Mouse (Mus musculus) kidney, embryonic 16.5 days (tissue): ENCODE results near the gene Zscan2. TPM values are rescaled to one million over a fixed set of nuclear protein-coding genes. Genes with fewer than 3 reads are reported as not detected.

Source experiments
- ATAC-seq: fragments of 200-750 bp; cut with Nextera tagmentation; 2 replicates; pipeline ENCODE4 v1.8.0; 2017; ENCODE audit warnings: moderate TSS enrichment; ENCODE audit not compliant: low FRiP score, low TSS enrichment
- H3K27ac ChIP-seq: fragments of 300-500 bp; sonication (generic); 2 replicates; pipeline ENCODE4 v1.5.1; 2014; ENCODE audit warnings: low read length
- H3K27me3 ChIP-seq: fragments of 300-500 bp; sonication (generic); 2 replicates; pipeline ENCODE4 v1.6.1; 2014; ENCODE audit warnings: low read length, control low read depth, mixed read lengths; ENCODE audit not compliant: insufficient read depth
- H3K36me3 ChIP-seq: fragments of 300-500 bp; sonication (generic); 2 replicates; pipeline ENCODE4 v1.6.1; 2014; ENCODE audit warnings: low read length, control low read depth, mixed read lengths; ENCODE audit not compliant: insufficient read depth
- H3K4me1 ChIP-seq: fragments of 300-500 bp; sonication (generic); 2 replicates; pipeline ENCODE4 v1.6.1; 2014; ENCODE audit warnings: low read length, control low read depth, mixed read lengths; ENCODE audit not compliant: insufficient read depth
- H3K4me2 ChIP-seq: fragments of 300-500 bp; sonication (generic); replicated peaks from 2 replicates; pipeline ENCODE4 v1.6.1; 2014; ENCODE audit warnings: low read depth, low read length
- H3K4me3 ChIP-seq: fragments of 300-500 bp; sonication (generic); 2 replicates; pipeline ENCODE4 v1.5.1; 2014; ENCODE audit warnings: mild to moderate bottlenecking, low read length
- H3K9ac ChIP-seq: fragments of 300-500 bp; sonication (generic); replicated peaks from 2 replicates; pipeline ENCODE4 v1.6.1; 2014; ENCODE audit warnings: low read length
- H3K9me3 ChIP-seq: fragments of 300-500 bp; sonication (generic); 2 replicates; pipeline ENCODE4 v1.6.1; 2016; ENCODE audit warnings: low read length, control low read depth
- WGBS: fragments of 180-500 bp; shearing (Covaris S2); extraction: QIAGEN DNeasy Blood & Tissue Kit; methylation state at CpG from one replicate; pipeline ENCODE4 v1.1.7; 2014; 5-methylcytosine and 5-hydroxymethylcytosine counted together
- polyA plus RNA-seq: library from polyadenylated mRNA; unstranded; fragments of >200 nt; fragmentation: Nextera tagmentation; extraction: Ambion mirVana; gene quantifications from 2 replicates; pipeline ENCODE4 v1.2.1, GENCODE M21; 2015

Gene Zscan2
- polyA plus RNA-seq, 1 experiment from 2014 or later: 3.0 TPM

DNA sequence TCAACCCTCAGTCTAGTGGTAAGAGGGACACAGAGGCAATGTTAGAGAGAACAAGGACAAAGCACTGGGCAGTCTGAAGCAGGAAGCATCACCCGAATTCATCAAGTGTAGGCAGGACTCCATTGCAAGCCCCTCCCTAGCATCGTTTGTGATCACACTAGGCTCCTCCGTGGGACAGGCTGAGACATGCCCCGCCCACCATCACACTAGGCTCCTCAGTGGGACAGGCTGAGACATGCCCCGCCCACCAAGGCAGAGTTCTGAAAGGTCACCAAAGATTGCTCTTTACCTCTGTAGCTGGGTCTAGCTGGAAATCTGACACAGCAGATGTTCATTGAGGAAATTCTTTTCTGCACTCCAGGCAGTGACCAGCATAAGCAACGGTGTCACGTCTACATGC, 50.3 kb downstream of the Zscan2 start:
- Histone ChIP-seq H3K27ac (no peak overlapping the region), H3K4me2 (no peak overlapping the region), H3K9ac (no peak overlapping the region), H3K36me3 (peaks cover 29% of the 10 kb centered on the region), H3K4me3 (no peak overlapping the region), H3K4me1 (no peaks in the 10 kb centered on the region), H3K9me3 (no peaks in the 10 kb centered on the region), H3K27me3 (no peaks in the 10 kb centered on the region)
- 77% methylated on average over 7 of the region's 7 CpGs for WGBS
- no peak for ATAC-seq

GRCm38 (mm10) chr7:80912496-80912895, 51.8 kb downstream of the Zscan2 start:
- Histone ChIP-seq H3K9me3 (no peaks in the 10 kb centered on the region), H3K4me1 (no peaks in the 10 kb centered on the region), H3K4me2 (no peak overlapping the region), H3K4me3 (no peak overlapping the region), H3K27me3 (no peaks in the 10 kb centered on the region), H3K27ac (no peak overlapping the region), H3K9ac (no peak overlapping the region), H3K36me3 (peaks cover 37% of the 10 kb centered on the region)
- WGBS: 73% methylated on average over 8 of the region's 8 CpGs
- no peak for ATAC-seq

DNA sequence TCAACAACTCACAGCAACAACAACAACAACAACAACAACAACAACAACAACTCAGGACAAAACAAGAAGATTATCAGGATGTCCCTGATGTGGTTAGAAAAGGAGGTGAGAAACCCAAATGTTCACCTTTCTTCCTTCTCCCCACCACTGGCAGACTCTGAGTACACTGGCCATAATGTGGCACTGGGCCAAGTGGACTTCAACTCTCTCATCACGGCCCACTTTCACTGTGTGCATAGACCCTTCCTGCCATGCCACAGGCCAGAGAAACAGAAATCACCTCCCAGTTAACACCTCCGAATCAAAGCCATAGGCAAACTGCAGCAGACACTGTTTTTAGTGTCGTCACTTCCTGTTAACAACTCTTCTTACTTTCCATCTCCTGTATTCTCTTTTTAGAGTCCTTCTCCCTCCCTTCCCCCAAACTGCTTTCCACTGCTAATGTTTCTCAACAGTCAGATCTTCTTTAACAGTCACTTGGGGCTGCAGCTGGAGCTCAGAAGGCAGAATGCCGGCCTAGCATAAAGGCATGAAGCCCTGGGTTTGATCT, 57.3 kb downstream of the Zscan2 start:
- no peak overlapping the region for H3K9ac ChIP-seq
- H3K36me3 ChIP-seq: peaks cover 41% of the 10 kb centered on the region
- WGBS: 65% methylated on average over 4 of the region's 4 CpGs
- H3K4me2 ChIP-seq: no peak overlapping the region
- no peaks in the 10 kb centered on the region for H3K9me3 ChIP-seq
- H3K4me1 ChIP-seq: no peaks in the 10 kb centered on the region
- H3K27me3 ChIP-seq: no peaks in the 10 kb centered on the region
- no peak overlapping the region for H3K4me3 ChIP-seq
- no peak overlapping the region for H3K27ac ChIP-seq
- ATAC-seq: no peak

GRCm38 (mm10) chr7:80918982-80919646, 58.4 kb downstream of the Zscan2 start:
- Histone ChIP-seq H3K9ac (no peak overlapping the region), H3K9me3 (no peaks in the 10 kb centered on the region), H3K4me1 (no peaks in the 10 kb centered on the region), H3K27ac (no peak overlapping the region), H3K4me2 (no peak overlapping the region), H3K4me3 (no peak overlapping the region), H3K36me3 (peaks cover 35% of the 10 kb centered on the region), H3K27me3 (no peaks in the 10 kb centered on the region)
- no peak for ATAC-seq
- WGBS: 77% methylated on average over 8 of the region's 8 CpGs

- Histone ChIP-seq H3K27me3 (no peaks in the 10 kb centered on the region), H3K36me3 (peaks cover 34% of the 10 kb centered on the region), H3K4me1 (no peaks in the 10 kb centered on the region), H3K9me3 (no peaks in the 10 kb centered on the region), H3K4me3 (no peak overlapping the region), H3K9ac (no peak overlapping the region), H3K4me2 (no peak overlapping the region), H3K27ac (no peak overlapping the region)
- WGBS: 87% methylated on average over 5 of the region's 5 CpGs
- ATAC-seq: no peak
These were observed 58.9 kb downstream of the Zscan2 start for GRCm38 (mm10) chr7:80919647-80920008.

- WGBS: 84% methylated on average over 2 of the region's 2 CpGs
- no peaks in the 10 kb centered on the region for H3K27me3 ChIP-seq
- no peak overlapping the region for H3K4me3 ChIP-seq
- H3K27ac ChIP-seq: no peak overlapping the region
- H3K36me3 ChIP-seq: peaks cover 31% of the 10 kb centered on the region; the same call in 1 of the 2 replicates
- no peak overlapping the region for H3K4me2 ChIP-seq
- no peak for ATAC-seq
- H3K9ac ChIP-seq: no peak overlapping the region
- no peaks in the 10 kb centered on the region for H3K4me1 ChIP-seq
- no peaks in the 10 kb centered on the region for H3K9me3 ChIP-seq
These were observed 62.4 kb downstream of the Zscan2 start for GRCm38 (mm10) chr7:80923165-80923564.

Other genes starting within 250 kb of the Zscan2 start
- gene Crtc3, start 172.0 kb upstream of the Zscan2 start, polyA plus RNA-seq: 18.5 and 22.2 TPM in 2 replicates
- 97.7 and 101 TPM in 2 replicates for gene Iqgap1, start 34.9 kb upstream of the Zscan2 start, polyA plus RNA-seq
- 43.6 and 44.8 TPM in 2 replicates for gene Wdr73, start 40.3 kb downstream of the Zscan2 start, polyA plus RNA-seq
- 9.0 TPM in 2 replicates for gene Nmb, start 44.2 kb downstream of the Zscan2 start, polyA plus RNA-seq
- gene Sec11a, start 86.9 kb downstream of the Zscan2 start, polyA plus RNA-seq: 226 and 239 TPM in 2 replicates
- gene Zfp592, start 132.8 kb downstream of the Zscan2 start, polyA plus RNA-seq: 12.0 and 17.9 TPM in 2 replicates
- 0.31 and 0.65 TPM in 2 replicates for gene Alpk3, start 196.7 kb downstream of the Zscan2 start, polyA plus RNA-seq